Mouse (Mus musculus) monocyte, adult 2 months (primary cell): ENCODE data around the gene Gstm3.

Source experiments
- DNase-seq, 2 experiments: peaks; one replicate each; pipeline ENCODE4 v3.0.0; 2022; ENCODE audit warnings: low spot score in 2 of 2, low read depth in 1 of 2

Gstm3 gene

GRCm38 (mm10) chr3:107931134-107931533 is 37.9 kb downstream of the Gstm3 start:
- DNase-seq, result no peak

- DNase-seq, result no peak
Measured at GRCm38 (mm10) chr3:107929731-107930130, 39.4 kb downstream of the Gstm3 start.

GRCm38 (mm10) chr3:107929243-107929642 is 39.8 kb downstream of the Gstm3 start:
- no peak for DNase-seq

- DNase-seq, result no peak
Measured at GRCm38 (mm10) chr3:107928691-107929090, 40.4 kb downstream of the Gstm3 start.

GRCm38 (mm10) chr3:107927841-107928240 is 41.2 kb downstream of the Gstm3 start:
- no peak for DNase-seq

GRCm38 (mm10) chr3:107925335-107925734 is 43.7 kb downstream of the Gstm3 start:
- DNase-seq, result no peak

GRCm38 (mm10) chr3:107920348-107920747 is 48.7 kb downstream of the Gstm3 start:
- DNase-seq, result no peak

GRCm38 (mm10) chr3:107917783-107918408 is 51.2 kb downstream of the Gstm3 start:
- no peak for DNase-seq

GRCm38 (mm10) chr3:107917097-107917496 is 52.0 kb downstream of the Gstm3 start:
- DNase-seq, result no peak

- no peak for DNase-seq
Measured at GRCm38 (mm10) chr3:107916674-107917073, 52.4 kb downstream of the Gstm3 start.
